Mouse (Mus musculus) midbrain, postnatal 0 days (tissue): ENCODE results near the gene Vangl2. TPM values are rescaled to one million over a fixed set of nuclear protein-coding genes. Genes with fewer than 3 reads are reported as not detected.

Experiments
- ATAC-seq: fragments of 200-750 bp; cut with Nextera tagmentation; 2 replicates; pipeline ENCODE4 v1.8.0; 2017; ENCODE audit warnings: moderate number of reproducible peaks, mild to moderate bottlenecking, moderate TSS enrichment, moderate library complexity; ENCODE audit not compliant: low FRiP score
- DNase-seq: peaks from one replicate; pipeline ENCODE4 v3.0.0-alpha.2; 2015; ENCODE audit warnings: low spot score
- H3K27ac ChIP-seq: fragments of 300-500 bp; sonication (generic); 2 replicates; pipeline ENCODE4 v1.5.1; 2014; ENCODE audit warnings: low read depth, mild to moderate bottlenecking, low read length, mixed read lengths
- H3K27me3 ChIP-seq: fragments of 300-500 bp; sonication (generic); 2 replicates; pipeline ENCODE4 v1.6.1; 2014; ENCODE audit warnings: low read length, control low read depth, mixed read lengths; ENCODE audit not compliant: insufficient read depth
- H3K36me3 ChIP-seq: fragments of 300-500 bp; sonication (generic); 2 replicates; pipeline ENCODE4 v1.6.1; 2014; ENCODE audit warnings: low read length, control low read depth, mixed read lengths; ENCODE audit not compliant: insufficient read depth
- H3K4me1 ChIP-seq: fragments of 300-500 bp; sonication (generic); 2 replicates; pipeline ENCODE4 v1.6.1; 2014; ENCODE audit warnings: mild to moderate bottlenecking, control low read depth, antibody characterized with exemption, low read length, mixed read lengths; ENCODE audit not compliant: insufficient read depth
- H3K4me2 ChIP-seq: fragments of 300-500 bp; sonication (generic); 2 replicates; pipeline ENCODE4 v1.6.1; 2014; ENCODE audit warnings: low read depth, mild to moderate bottlenecking, low read length, mixed read lengths; ENCODE audit not compliant: poor library complexity, severe bottlenecking
- H3K4me3 ChIP-seq: fragments of 300-500 bp; sonication (generic); 2 replicates; pipeline ENCODE4 v1.5.1; 2014; ENCODE audit warnings: low read depth, mild to moderate bottlenecking, low read length, moderate library complexity
- H3K9ac ChIP-seq: fragments of 300-500 bp; sonication (generic); replicated peaks from 2 replicates; pipeline ENCODE4 v1.6.1; 2014; ENCODE audit warnings: mild to moderate bottlenecking, low read length, moderate library complexity, mixed read lengths; ENCODE audit not compliant: poor library complexity, severe bottlenecking
- H3K9me3 ChIP-seq: fragments of 300-500 bp; sonication (generic); 2 replicates; pipeline ENCODE4 v1.6.1; 2016; ENCODE audit warnings: low read length, control low read depth
- CTCF ChIP-seq: IDR thresholded peaks from 2 replicates; pipeline ENCODE4 v1.5.1; 2016; ENCODE audit warnings: antibody characterized with exemption, mild to moderate bottlenecking
- WGBS: fragments of 180-500 bp; shearing (Covaris S2); extraction: QIAGEN DNeasy Blood & Tissue Kit; methylation state at CpG from one replicate; pipeline ENCODE4 v1.1.7; 2014; 5-methylcytosine and 5-hydroxymethylcytosine counted together
- polyA plus RNA-seq: library from polyadenylated mRNA; unstranded; fragments of >200 nt; fragmentation: Nextera tagmentation; extraction: Ambion mirVana; gene quantifications from 2 replicates; pipeline ENCODE4 v1.2.1, GENCODE M21; 2015
- total RNA-seq: library from RNA; depleted of rRNA; stranded (reverse); fragments of >200 nt; gene quantifications from 2 replicates; pipeline ENCODE4 v1.2.3, GENCODE M21; 2014

Gene Vangl2
- total and polyA plus RNA-seq, 2 experiments from 2014 or later = 44.2 to 85.8 TPM

GRCm38 (mm10) chr1:172014771-172015170 lies 13.5 kb downstream of the Vangl2 start:
- H3K9me3 ChIP-seq = no peaks in the 10 kb centered on the region
- ATAC-seq (no peak), DNase-seq (no peak)
- H3K4me3 ChIP-seq = no peak overlapping the region
- WGBS = 18% methylated on average over 9 of the region's 9 CpGs
- H3K4me1 ChIP-seq = peaks cover 35% of the 10 kb centered on the region
- no peak overlapping the region for H3K9ac ChIP-seq
- no peak for TF ChIP-seq CTCF
- no peak overlapping the region; the same call in 1 of the 2 replicates for H3K27ac ChIP-seq
- H3K27me3 ChIP-seq = no peaks in the 10 kb centered on the region
- peak overlapping the region; percentile 15; the same call in 1 of the 2 replicates for H3K4me2 ChIP-seq
- peaks cover 25% of the 10 kb centered on the region for H3K36me3 ChIP-seq

- WGBS = 4% methylated on average over 5 of the region's 5 CpGs
- no peak overlapping the region for H3K4me2 ChIP-seq
- H3K27ac ChIP-seq = no peak overlapping the region; the same call in 1 of the 2 replicates
- DNase-seq = peak; percentile 89
- peaks cover 22% of the 10 kb centered on the region for H3K4me1 ChIP-seq
- peak; percentile 87 for TF ChIP-seq CTCF
- no peak overlapping the region for H3K4me3 ChIP-seq
- H3K9ac ChIP-seq = no peak overlapping the region
- ATAC-seq = peak; percentile 42; the same call in 1 of the 2 replicates
- H3K9me3 ChIP-seq = no peaks in the 10 kb centered on the region
- peaks cover 51% of the 10 kb centered on the region for H3K36me3 ChIP-seq
- no peaks in the 10 kb centered on the region for H3K27me3 ChIP-seq
Observed at GRCm38 (mm10) chr1:172012030-172012429, 16.2 kb downstream of the Vangl2 start.

DNA sequence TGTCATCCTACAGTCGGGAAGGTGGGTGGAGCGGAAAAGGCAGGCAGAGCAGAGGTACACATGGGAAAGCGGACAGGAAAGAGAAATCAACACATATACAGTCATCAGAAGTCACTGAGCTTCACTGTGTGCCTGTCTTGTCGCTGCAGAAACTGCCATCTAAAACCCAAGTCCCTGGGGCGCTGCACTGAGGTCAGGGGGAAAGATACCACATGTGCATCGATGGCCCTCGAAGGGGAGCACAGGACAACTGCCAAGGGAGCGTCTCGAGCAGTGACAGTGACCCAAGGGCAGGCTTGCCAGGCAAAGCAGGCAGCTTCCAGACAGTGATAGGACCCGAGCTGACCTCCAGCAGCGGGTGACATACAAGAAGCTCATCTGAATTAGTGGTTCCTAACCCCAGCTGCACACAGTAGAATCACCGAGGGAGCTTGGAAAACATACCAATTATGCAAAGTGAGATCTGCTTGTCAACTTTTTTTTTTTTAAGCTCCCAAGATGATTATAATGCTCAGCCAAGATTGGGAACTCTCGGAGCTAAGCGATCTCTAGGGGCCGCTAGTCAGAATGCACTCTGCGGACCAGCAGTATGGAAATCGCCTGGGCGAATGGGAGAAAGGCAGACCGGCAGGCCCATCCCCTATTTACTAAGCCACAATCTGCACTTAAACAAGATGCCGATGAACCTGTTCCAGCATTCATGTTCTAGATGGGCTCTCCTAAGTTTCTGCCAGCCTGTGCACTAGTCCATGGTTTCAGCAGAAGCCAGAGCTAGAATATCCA lies 18.0 kb downstream of the Vangl2 start:
- Histone ChIP-seq H3K4me1 (peaks cover 6% of the 10 kb centered on the region; the same call in 1 of the 2 replicates), H3K9ac (no peak overlapping the region), H3K9me3 (no peaks in the 10 kb centered on the region), H3K4me3 (no peak overlapping the region), H3K36me3 (peaks cover 66% of the 10 kb centered on the region), H3K4me2 (no peak overlapping the region), H3K27ac (no peak overlapping the region), H3K27me3 (no peaks in the 10 kb centered on the region)
- ATAC-seq (no peak), DNase-seq (no peak)
- WGBS = 69% methylated on average over 20 of the region's 20 CpGs
- TF ChIP-seq CTCF = peak; percentile 16; the same call in 1 of the 2 replicates

DNA sequence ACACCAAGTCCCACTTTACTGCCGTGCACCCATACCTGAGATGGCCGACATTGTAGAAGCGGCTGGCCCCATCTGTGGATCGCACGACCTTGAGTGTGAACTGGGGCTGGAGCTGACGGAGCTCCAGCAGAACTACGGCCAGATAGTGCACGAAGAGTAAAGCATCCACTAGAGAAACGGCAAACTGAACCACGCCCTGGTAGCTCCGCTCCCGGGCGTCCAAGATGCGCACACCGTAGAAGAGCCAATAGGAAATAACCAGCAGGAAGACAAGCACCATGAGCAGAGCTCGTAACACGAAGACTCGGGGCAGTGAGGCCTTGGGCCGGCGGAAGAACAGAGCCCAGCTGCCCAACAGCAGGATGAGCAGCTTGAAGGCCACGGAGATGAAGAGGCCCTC lies 18.8 kb downstream of the Vangl2 start:
- Histone ChIP-seq H3K4me3 (no peak overlapping the region), H3K9ac (no peak overlapping the region), H3K4me1 (no peaks in the 10 kb centered on the region), H3K9me3 (no peaks in the 10 kb centered on the region), H3K4me2 (no peak overlapping the region), H3K27ac (no peak overlapping the region), H3K27me3 (no peaks in the 10 kb centered on the region), H3K36me3 (peaks cover 74% of the 10 kb centered on the region)
- 95% methylated on average over 21 of the region's 21 CpGs for WGBS
- TF ChIP-seq CTCF = no peak
- DNase-seq = no peak
- ATAC-seq = no peak

DNA sequence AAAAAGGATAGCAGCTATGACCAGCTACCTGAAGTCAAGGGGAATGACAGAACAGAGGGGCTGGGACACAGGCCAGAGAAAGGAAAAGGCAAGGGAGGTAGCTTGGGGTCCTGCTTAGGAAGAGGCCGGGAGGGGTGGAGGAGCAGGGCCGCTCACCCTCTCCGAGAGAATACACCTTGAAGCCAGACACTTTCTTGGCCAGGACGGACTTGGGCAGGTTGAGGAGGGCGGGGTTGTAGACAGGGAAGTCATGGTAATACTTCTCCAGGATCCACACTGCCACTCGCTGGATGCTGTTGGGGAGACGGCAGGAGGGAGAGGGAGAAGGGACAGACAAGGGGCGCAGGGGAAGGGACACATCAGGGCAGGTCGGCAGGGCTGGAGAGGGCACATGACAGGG lies 19.9 kb downstream of the Vangl2 start:
- no peak for TF ChIP-seq CTCF
- no peak overlapping the region for H3K27ac ChIP-seq
- no peaks in the 10 kb centered on the region for H3K27me3 ChIP-seq
- no peak overlapping the region for H3K4me3 ChIP-seq
- WGBS = 91% methylated on average over 9 of the region's 9 CpGs
- DNase-seq (no peak), ATAC-seq (no peak)
- no peak overlapping the region for H3K9ac ChIP-seq
- H3K4me1 ChIP-seq = no peaks in the 10 kb centered on the region
- H3K36me3 ChIP-seq = peaks cover 80% of the 10 kb centered on the region
- no peaks in the 10 kb centered on the region for H3K9me3 ChIP-seq
- H3K4me2 ChIP-seq = no peak overlapping the region

DNA sequence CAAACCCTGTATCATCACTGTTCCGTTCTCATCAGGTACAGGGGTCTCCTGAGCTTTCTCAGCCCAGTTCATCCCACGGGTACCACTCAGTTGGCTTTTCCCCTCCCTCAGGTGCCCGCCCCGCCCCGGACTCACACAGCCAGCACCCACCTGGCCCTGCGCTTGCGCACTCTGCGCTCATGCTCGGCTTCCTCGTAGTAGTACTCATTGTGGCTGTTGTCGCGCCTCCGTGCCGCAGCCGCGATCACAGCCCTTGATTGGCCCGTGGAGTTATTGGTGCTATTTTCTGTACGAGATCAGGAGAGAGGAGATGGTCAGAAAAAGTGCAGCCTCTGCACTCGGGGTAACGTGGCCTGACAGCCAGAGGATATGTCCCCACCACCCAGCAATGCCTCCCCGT lies 20.5 kb downstream of the Vangl2 start:
- no peak overlapping the region for H3K27ac ChIP-seq
- no peak for DNase-seq
- no peak overlapping the region for H3K4me3 ChIP-seq
- no peaks in the 10 kb centered on the region for H3K9me3 ChIP-seq
- no peaks in the 10 kb centered on the region for H3K27me3 ChIP-seq
- H3K4me2 ChIP-seq = no peak overlapping the region
- no peaks in the 10 kb centered on the region for H3K4me1 ChIP-seq
- peaks cover 79% of the 10 kb centered on the region for H3K36me3 ChIP-seq
- no peak overlapping the region for H3K9ac ChIP-seq
- WGBS = 95% methylated on average over 20 of the region's 21 CpGs
- TF ChIP-seq CTCF = no peak
- no peak for ATAC-seq
